Mouse (Mus musculus) midbrain, embryonic 12.5 days (tissue): ENCODE results near the gene Fancc. TPM values are rescaled to one million over a fixed set of nuclear protein-coding genes. Genes with fewer than 3 reads are reported as not detected.

ENCODE experiments used
- ATAC-seq: fragments of 200-750 bp; cut with Nextera tagmentation; 2 replicates; pipeline ENCODE4 v1.8.0; 2017; ENCODE audit warnings: low read depth, moderate TSS enrichment, moderate library complexity; ENCODE audit not compliant: low FRiP score
- H3K27ac ChIP-seq: fragments of 300-500 bp; sonication (generic); replicated peaks from 2 replicates; pipeline ENCODE4 v1.5.1; 2016; ENCODE audit warnings: mild to moderate bottlenecking
- H3K27me3 ChIP-seq: fragments of 300-500 bp; sonication (generic); 2 replicates; pipeline ENCODE4 v1.6.1; 2016; ENCODE audit warnings: mild to moderate bottlenecking
- H3K36me3 ChIP-seq: fragments of 300-500 bp; sonication (generic); 2 replicates; pipeline ENCODE4 v1.6.1; 2016
- H3K4me1 ChIP-seq: fragments of 300-500 bp; sonication (generic); 2 replicates; pipeline ENCODE4 v1.6.1; 2016
- H3K4me2 ChIP-seq: fragments of 300-500 bp; sonication (generic); replicated peaks from 2 replicates; pipeline ENCODE4 v1.6.1; 2016; ENCODE audit warnings: mild to moderate bottlenecking, moderate library complexity
- H3K4me3 ChIP-seq: fragments of 300-500 bp; sonication (generic); 2 replicates; pipeline ENCODE4 v1.5.1; 2016; ENCODE audit warnings: mild to moderate bottlenecking
- H3K9ac ChIP-seq: fragments of 300-500 bp; sonication (generic); replicated peaks from 2 replicates; pipeline ENCODE4 v1.6.1; 2016; ENCODE audit warnings: mild to moderate bottlenecking, moderate library complexity
- H3K9me3 ChIP-seq: fragments of 300-500 bp; sonication (generic); 2 replicates; pipeline ENCODE4 v1.6.1; 2016; ENCODE audit warnings: mild to moderate bottlenecking
- WGBS: fragments of 180-500 bp; shearing (Covaris S2); methylation state at CpG from one replicate; pipeline ENCODE4 v1.1.7; 2016; 5-methylcytosine and 5-hydroxymethylcytosine counted together
- polyA plus RNA-seq: library from polyadenylated mRNA; unstranded; fragments of >200 nt; fragmentation: Nextera tagmentation; extraction: Ambion mirVana; gene quantifications from 2 replicates; pipeline ENCODE4 v1.2.1, GENCODE M21; 2016

Gene Fancc
- polyA plus RNA-seq, 1 experiment from 2014 or later, result 24.8 TPM

DNA sequence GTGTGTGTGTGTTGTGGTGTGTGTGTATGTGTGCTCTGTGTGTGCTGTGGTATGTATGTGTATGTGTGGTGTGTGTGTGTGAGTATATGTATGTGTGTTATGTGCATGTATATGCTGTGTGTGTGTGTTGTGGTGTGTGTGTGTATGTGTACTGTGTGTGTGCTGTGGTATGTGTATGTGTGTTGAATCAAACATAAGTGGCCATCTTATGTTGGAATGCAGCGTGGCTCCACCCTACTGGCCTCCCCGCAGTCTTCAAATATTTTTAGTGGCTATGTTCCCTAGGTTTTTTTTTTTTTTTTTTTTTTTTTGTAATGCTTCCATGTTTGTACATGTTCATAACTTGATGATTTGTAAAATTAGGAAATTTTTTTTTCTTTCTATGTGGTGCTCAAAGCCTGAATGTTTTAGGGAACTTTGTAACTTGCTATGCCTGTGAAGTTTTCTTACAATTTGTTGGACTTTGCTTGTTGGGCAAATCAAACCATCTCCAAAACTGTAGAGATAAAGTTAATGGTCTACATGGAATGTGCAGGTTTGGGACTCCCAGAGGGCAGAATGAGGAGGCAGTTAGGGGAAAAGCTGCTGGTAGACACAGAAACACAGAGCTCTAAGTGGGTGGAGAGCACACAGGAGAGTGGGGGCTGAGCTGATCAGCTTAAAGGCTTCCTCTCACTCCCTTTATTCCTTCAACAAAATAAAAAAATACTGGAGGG lies 244.6 kb downstream of the Fancc start:
- H3K4me2 ChIP-seq, result no peak overlapping the region
- H3K4me3 ChIP-seq, result no peak overlapping the region
- H3K27me3 ChIP-seq, result no peaks in the 10 kb centered on the region
- 93% methylated on average over 2 of the region's 2 CpGs for WGBS
- no peaks in the 10 kb centered on the region for H3K9me3 ChIP-seq
- no peak overlapping the region for H3K9ac ChIP-seq
- no peaks in the 10 kb centered on the region for H3K4me1 ChIP-seq
- no peak for ATAC-seq
- H3K27ac ChIP-seq, result no peak overlapping the region
- H3K36me3 ChIP-seq, result no peaks in the 10 kb centered on the region

DNA sequence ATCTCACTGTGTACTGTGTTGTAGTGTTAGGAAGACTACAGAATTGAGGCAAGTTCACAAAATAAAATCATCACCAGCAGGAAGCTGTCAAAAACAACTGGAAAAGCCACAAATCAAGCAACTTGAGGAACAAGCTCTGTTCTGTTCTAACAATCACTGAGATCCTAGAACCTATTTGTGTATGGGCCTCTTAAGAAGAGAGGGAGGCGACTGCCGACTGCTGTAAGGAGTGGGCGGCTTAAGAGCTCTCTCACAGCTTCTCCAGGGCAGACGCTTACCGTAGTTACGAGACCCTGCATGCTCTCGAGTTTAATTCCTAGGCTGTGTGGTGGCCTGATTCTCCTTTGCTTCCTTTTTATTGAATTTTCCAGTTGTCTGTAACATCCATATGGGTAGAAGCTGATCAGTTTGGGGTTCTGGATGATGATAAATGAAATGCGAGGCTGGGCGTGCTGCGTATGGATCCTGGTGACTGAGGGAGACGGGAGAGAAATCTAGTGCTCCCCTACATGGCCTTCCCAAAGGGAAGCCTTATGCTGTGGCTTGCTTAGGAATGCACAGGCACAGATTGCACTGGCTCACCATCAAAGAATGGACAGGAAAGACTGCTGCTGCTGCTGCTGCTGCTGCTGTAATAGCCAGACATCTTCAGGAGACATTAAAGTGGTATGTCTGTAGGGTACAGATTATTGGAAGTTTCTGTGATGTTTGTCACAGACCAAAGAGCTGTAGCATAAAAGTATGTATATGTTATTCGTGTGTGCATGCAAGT lies 245.8 kb downstream of the Fancc start:
- ATAC-seq, result no peak
- WGBS, result 67% methylated on average over 12 of the region's 12 CpGs
- no peak overlapping the region for H3K27ac ChIP-seq
- H3K9me3 ChIP-seq, result no peaks in the 10 kb centered on the region
- H3K36me3 ChIP-seq, result no peaks in the 10 kb centered on the region
- H3K27me3 ChIP-seq, result no peaks in the 10 kb centered on the region
- H3K9ac ChIP-seq, result no peak overlapping the region
- no peak overlapping the region for H3K4me2 ChIP-seq
- 0 out of 2 replicates have a peak, but pooled peaks cover 2% of the 10 kb centered on the region for H3K4me1 ChIP-seq
- no peak overlapping the region for H3K4me3 ChIP-seq

DNA sequence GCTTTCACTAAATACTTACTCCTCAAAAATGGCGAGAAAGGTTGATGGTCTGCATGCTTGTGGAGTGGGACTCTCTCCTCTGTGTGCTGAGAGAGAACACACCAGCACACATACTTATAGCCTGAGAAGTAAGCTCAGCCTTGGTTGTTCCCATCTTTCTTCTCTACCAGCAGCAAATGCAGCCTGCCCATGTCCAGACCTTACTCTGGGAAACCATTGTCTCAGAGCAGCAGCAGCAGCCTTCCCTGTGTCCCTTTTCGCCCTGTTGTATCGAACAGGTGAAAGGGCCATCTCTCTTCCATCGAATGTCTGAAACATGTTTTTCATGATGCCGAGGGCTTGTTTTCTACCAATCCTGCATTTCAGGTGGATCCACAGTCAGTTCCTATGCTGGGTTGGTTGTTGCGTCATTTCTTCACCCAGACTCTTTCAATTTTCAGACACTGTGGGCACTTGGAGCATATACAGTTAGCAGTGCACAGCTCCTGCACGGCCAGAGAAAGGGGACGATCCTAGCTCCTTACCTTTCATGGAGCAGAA lies 246.6 kb downstream of the Fancc start:
- Histone ChIP-seq H3K9me3 (no peaks in the 10 kb centered on the region), H3K36me3 (no peaks in the 10 kb centered on the region), H3K4me2 (no peak overlapping the region), H3K9ac (no peak overlapping the region), H3K4me1 (peaks cover 2% of the 10 kb centered on the region; the same call in 1 of the 2 replicates), H3K4me3 (no peak overlapping the region), H3K27me3 (no peaks in the 10 kb centered on the region), H3K27ac (no peak overlapping the region)
- 90% methylated on average over 8 of the region's 8 CpGs for WGBS
- no peak for ATAC-seq

DNA sequence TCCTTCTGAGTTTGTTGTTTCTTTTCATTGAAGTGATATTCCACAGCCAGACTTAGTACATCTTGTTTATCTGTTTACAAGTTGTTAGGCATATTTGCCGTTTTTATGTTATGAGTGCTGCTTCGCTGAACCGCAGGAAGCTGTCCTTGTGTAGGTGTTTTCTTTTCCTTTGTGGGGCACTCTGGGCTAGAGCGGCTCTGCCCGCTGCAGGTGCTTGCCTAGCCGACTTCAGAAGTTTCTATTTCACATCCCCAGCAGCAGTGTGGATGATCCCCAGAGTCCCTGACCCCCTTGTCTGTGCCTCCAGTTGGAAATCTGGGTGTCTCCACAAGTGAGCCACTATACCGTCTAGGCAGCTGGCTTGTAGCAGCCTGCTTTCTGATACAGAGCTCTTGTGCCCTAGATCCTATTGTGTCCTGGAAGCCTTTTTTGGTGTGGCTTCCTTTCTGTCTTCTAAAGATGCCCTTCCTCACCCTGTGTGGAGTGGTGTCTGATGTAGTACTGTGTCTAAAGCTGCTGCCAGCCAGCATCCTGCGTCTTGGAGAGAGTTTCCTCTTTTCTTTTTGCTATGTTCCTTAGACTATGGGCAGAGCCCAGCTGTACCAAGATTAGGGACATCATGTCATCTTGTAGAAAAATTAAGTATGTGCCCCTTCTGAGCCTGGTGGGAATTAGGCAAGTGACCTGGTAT lies 247.2 kb downstream of the Fancc start:
- no peak overlapping the region for H3K27ac ChIP-seq
- H3K9me3 ChIP-seq, result no peaks in the 10 kb centered on the region
- no peaks in the 10 kb centered on the region for H3K27me3 ChIP-seq
- no peak overlapping the region for H3K4me2 ChIP-seq
- H3K36me3 ChIP-seq, result no peaks in the 10 kb centered on the region
- ATAC-seq, result no peak
- H3K4me1 ChIP-seq, result peaks cover 2% of the 10 kb centered on the region; the same call in 1 of the 2 replicates
- no peak overlapping the region for H3K4me3 ChIP-seq
- no peak overlapping the region for H3K9ac ChIP-seq
- WGBS, result 85% methylated on average over 8 of the region's 8 CpGs

DNA sequence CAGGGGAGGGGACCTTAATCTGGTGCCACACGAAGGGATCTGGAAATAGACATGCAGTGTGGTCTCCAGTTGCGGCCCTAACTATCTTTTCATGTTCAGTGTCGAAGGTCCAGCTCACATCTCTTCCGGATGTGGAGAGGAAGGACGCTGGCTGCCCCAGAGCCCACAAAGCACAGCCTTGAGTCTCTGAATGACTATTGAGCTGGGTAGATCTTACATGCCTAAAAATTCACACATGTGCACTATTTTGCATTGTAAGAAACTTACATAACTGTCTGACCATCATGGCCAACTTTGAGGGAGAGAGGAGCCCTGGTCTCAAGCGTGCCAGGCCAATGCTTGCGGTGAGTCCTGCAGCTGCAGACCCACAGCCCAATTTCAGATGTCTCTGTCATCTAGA lies 247.9 kb downstream of the Fancc start:
- peaks cover 8% of the 10 kb centered on the region for H3K4me1 ChIP-seq
- no peaks in the 10 kb centered on the region for H3K27me3 ChIP-seq
- WGBS, result 91% methylated on average over 7 of the region's 7 CpGs
- H3K27ac ChIP-seq, result no peak overlapping the region
- H3K9ac ChIP-seq, result no peak overlapping the region
- no peak overlapping the region for H3K4me2 ChIP-seq
- no peak for ATAC-seq
- no peaks in the 10 kb centered on the region for H3K36me3 ChIP-seq
- H3K4me3 ChIP-seq, result no peak overlapping the region
- no peaks in the 10 kb centered on the region for H3K9me3 ChIP-seq

DNA sequence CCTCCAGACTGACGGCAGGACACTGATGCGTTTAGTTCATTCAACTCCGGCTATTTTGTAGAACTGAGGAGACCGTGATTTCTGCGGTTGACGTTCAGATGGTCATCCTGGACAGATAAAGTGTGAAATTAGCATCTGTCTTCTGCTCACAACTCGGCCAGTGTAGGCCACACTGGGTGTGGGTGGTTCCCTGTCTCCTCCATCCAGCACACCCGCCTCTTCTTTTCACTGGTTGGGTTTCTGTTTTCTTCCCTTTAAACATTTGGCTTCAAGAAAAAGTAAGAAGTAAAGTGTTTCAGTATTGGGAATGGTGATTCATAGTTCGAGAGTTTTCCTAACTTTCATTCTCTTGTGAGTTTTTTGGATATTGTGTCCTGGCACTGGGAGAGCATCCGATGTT lies 248.8 kb downstream of the Fancc start:
- Histone ChIP-seq H3K36me3 (no peaks in the 10 kb centered on the region), H3K9ac (no peak overlapping the region), H3K9me3 (no peaks in the 10 kb centered on the region), H3K4me3 (no peak overlapping the region), H3K27ac (no peak overlapping the region), H3K27me3 (no peaks in the 10 kb centered on the region), H3K4me1 (peaks cover 15% of the 10 kb centered on the region), H3K4me2 (no peak overlapping the region)
- WGBS, result 94% methylated on average over 10 of the region's 10 CpGs
- no peak for ATAC-seq

DNA sequence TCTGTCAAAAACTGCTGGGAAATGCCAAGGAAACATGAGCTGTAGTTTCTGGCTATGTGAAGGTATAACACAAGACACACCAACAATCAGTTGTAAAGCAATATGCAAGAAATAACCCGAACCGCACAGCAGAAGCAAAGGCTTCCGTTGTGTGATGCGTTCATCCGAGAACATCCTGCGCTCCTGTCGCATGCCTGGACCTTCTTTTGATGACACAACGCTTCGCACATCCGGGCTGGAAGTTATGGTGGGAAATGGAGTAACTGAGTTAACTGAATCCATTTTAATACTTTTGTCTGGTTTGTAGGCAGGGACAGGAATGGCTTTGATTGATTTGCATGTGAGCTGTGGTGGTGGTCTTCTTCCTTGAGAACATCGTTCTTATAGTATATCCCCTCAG lies 249.4 kb downstream of the Fancc start:
- H3K9me3 ChIP-seq, result no peaks in the 10 kb centered on the region
- no peak overlapping the region for H3K4me2 ChIP-seq
- 95% methylated on average over 11 of the region's 11 CpGs for WGBS
- no peak overlapping the region for H3K9ac ChIP-seq
- H3K4me1 ChIP-seq, result peaks cover 20% of the 10 kb centered on the region
- ATAC-seq, result no peak
- no peaks in the 10 kb centered on the region for H3K27me3 ChIP-seq
- H3K36me3 ChIP-seq, result no peaks in the 10 kb centered on the region
- H3K27ac ChIP-seq, result no peak overlapping the region
- no peak overlapping the region for H3K4me3 ChIP-seq

DNA sequence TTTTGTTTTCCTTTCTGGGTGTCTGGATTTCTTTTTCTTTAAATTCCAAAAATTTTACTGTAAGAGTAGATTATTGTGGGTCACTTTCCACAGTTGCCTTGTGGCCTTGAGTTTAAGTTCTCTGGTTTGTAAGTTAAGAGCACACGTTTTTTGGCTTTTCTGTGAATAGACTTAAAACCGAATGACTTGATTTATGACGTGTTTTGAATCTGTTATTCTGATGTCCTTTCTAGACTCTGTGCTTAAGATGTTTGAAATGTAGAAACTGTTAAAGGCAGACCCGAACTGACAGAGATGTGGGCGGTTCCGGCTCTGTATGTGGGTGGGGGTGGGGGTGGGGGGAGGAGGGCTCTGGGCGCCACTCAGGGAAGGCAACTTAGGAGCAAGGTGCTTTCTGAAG lies 250.0 kb downstream of the Fancc start:
- WGBS, result 83% methylated on average over 7 of the region's 7 CpGs
- H3K27ac ChIP-seq, result no peak overlapping the region
- H3K4me2 ChIP-seq, result no peak overlapping the region

DNA sequence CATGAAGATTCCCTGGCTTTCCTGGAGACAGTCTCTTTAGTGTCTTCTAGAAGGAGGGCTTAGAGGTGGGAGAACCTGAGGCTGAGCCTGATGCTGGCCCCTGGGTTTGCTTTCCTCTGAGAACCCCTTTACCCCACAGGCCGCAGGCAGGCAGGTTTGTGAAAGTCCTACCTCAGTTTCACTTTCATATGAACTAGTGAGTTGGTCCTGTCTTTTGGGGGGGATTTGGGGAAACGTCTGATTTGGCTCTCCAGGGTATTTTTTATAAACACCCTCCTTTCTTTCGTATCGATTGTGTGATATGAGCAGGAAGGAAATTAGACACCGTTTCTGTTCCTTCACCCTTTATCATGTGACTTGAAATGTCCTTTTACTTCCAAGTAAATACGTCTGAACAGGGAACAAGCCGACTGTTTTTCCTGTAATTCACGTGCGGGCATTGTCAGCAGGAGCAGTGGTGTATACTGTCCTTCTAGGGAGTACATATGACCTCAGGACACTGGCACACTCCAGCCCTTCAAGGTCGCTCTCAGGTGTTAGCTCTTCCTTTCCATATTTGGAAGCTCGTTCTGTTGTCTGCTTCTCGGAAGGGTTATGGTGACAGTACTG lies 250.6 kb downstream of the Fancc start:
- no peaks in the 10 kb centered on the region for H3K27me3 ChIP-seq
- 90% methylated on average over 12 of the region's 12 CpGs for WGBS
- peaks cover 25% of the 10 kb centered on the region for H3K4me1 ChIP-seq
- H3K9ac ChIP-seq, result no peak overlapping the region
- H3K9me3 ChIP-seq, result no peaks in the 10 kb centered on the region
- no peak for ATAC-seq
- no peak overlapping the region for H3K27ac ChIP-seq
- H3K4me2 ChIP-seq, result no peak overlapping the region
- H3K36me3 ChIP-seq, result no peaks in the 10 kb centered on the region
- H3K4me3 ChIP-seq, result no peak overlapping the region

More for the DNA sequence above, 250.0 kb downstream of the Fancc start:
- no peak for ATAC-seq
- Histone ChIP-seq H3K27me3 (no peaks in the 10 kb centered on the region), H3K36me3 (no peaks in the 10 kb centered on the region), H3K9me3 (no peaks in the 10 kb centered on the region), H3K4me3 (no peak overlapping the region), H3K4me1 (peaks cover 21% of the 10 kb centered on the region), H3K9ac (no peak overlapping the region)

DNA sequence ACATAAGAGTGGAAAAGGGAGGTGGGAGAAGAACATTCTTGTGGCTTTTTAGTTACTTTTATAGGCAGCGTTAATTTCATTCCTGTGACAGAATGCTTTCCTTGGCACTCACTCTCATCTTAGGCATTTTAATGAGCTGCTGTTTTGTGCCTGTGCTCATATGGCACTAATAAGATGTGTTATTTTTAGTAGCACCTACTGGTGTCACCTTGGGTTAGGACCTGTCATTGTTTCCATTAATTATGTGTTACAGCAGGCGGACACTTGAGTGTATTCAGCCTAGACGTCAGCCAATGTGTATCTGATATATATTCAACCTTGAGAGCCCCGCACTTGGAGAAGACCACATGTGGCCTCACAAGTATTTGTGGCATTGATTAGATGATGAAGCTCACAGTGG lies 251.3 kb downstream of the Fancc start:
- Histone ChIP-seq H3K4me1 (peaks cover 29% of the 10 kb centered on the region), H3K36me3 (no peaks in the 10 kb centered on the region), H3K27me3 (peaks cover 2% of the 10 kb centered on the region; the same call in 1 of the 2 replicates), H3K4me3 (no peak overlapping the region), H3K9ac (no peak overlapping the region), H3K4me2 (no peak overlapping the region), H3K27ac (no peak overlapping the region), H3K9me3 (no peaks in the 10 kb centered on the region)
- WGBS, result 71% methylated on average over 4 of the region's 4 CpGs
- ATAC-seq, result no peak

DNA sequence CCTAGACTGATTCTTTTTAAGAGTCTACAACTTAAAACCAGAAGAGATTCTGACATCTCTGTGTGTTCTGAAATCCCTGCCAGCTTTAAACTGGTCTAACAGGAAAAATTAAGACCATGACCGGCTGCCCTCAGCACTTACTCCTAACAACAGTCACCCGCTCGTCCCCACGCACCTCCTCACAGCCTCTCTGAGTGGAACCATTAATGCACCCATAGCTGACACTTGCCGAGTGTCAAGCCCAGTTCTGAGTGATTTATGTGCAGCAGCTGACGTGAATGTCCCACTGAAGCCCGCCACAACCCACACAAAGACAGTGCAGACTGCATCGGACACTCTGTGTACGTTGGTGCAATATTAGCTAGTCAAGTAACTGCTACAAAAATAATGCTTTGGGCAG lies 251.9 kb downstream of the Fancc start:
- Histone ChIP-seq H3K27me3 (peaks cover 4% of the 10 kb centered on the region; the same call in 1 of the 2 replicates), H3K27ac (no peak overlapping the region), H3K9ac (no peak overlapping the region), H3K4me1 (peaks cover 35% of the 10 kb centered on the region), H3K36me3 (no peaks in the 10 kb centered on the region), H3K9me3 (no peaks in the 10 kb centered on the region), H3K4me3 (no peak overlapping the region), H3K4me2 (no peak overlapping the region)
- WGBS, result 83% methylated on average over 9 of the region's 9 CpGs
- no peak for ATAC-seq
